Mouse (Mus musculus): ENCODE measurements at regions not wholly inside any gene's neighbourhood (a gene's known extent, or its start where the extent isn't known, plus 50 kb on each side); places are given as distances from the start of the nearest gene placed in this dataset.

DNA sequence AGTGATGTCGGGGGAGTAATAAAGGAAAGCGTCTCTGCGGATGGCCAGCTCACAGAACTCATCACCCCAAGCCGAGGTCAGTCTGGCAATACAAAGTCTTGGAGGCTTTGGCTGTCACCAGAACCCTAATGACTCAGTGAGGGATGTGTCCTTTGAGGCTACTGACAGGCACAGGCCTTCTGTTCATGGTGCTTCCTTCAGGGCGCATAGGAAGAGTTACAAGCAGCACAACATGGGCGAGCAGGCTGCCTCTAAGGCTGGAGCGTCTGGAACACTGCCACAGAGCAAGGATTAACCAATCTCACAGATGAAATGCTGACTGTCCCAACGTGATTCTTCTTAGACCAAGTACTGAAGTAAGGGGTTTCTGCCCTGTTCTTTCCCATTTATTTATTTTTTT lies 55.4 kb upstream of the Kdm7a start:
- H3K27me3 ChIP-seq (ENCODE audit: control insufficient read depth in 1 of 2, insufficient read depth in 2 of 2, low read length in 2 of 2): no peaks in the 10 kb centered on the region
- DNase-seq (ENCODE audit: low read depth, low spot score): no peak
- no peak overlapping the region for H3K4me3 ChIP-seq (ENCODE audit: control insufficient read depth in 1 of 2, insufficient read depth in 1 of 2, low read depth in 2 of 2, low read length in 2 of 2)
- no peaks in the 10 kb centered on the region for H3K36me3 ChIP-seq (ENCODE audit: control insufficient read depth in 1 of 2, insufficient read depth in 2 of 2, low read length in 2 of 2)
- no peak for TF ChIP-seq MYC (IDR thresholded peaks at IDR 0.05; ENCODE audit: low read depth, low read length)
- TF ChIP-seq POLR2A (IDR thresholded peaks at IDR 0.05; ENCODE audit: control insufficient read depth in 1 of 2, insufficient read depth in 1 of 2, low read depth in 1 of 2, low read length in 2 of 2, poor library complexity in 1 of 2): no peak
- TF ChIP-seq GABPA (IDR thresholded peaks at IDR 0.05; ENCODE audit: low read depth, low read length): no peak
- no peak for TF ChIP-seq SIN3A (IDR thresholded peaks at IDR 0.05; ENCODE audit: low read length)
- TF ChIP-seq NELFE (IDR thresholded peaks at IDR 0.05; ENCODE audit: low read depth, low read length): no peak
- no peak for TF ChIP-seq ELF1 (IDR thresholded peaks at IDR 0.05; ENCODE audit: low read depth, low read length)
- H3K4me1 ChIP-seq (ENCODE audit: control insufficient read depth in 1 of 2, insufficient read depth in 2 of 2, low read length in 2 of 2): no peaks in the 10 kb centered on the region
- no peak overlapping the region for H3K27ac ChIP-seq (ENCODE audit: control insufficient read depth, low read depth, low read length)
- no peaks in the 10 kb centered on the region for H3K9me3 ChIP-seq (replicated peaks; ENCODE audit: insufficient read depth, low read length)
- no peaks in the 10 kb centered on the region for H3K79me2 ChIP-seq (ENCODE audit: control insufficient read depth, insufficient read depth, low read length, poor library complexity)
- no peak overlapping the region for H3K9ac ChIP-seq (ENCODE audit: control insufficient read depth, low read depth, low read length, poor library complexity, severe bottlenecking)

DNA sequence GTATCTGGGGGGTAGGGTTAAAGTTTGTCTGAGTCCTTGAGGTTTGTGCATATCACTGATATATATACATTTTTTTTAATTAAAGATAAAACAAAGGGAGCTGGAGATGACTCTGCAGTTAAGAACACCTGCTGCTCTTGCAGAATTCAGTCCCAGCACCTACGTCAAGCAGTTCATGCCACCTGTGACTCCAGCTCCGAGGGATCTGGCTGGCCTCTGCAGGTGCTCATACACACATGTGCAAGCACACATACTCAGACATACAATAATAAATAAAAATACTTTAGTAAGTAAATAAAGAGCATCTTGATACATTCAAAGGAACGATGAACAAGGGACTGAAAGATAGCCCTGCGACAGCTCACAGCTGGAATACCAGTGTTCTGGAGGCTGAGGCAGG lies 53.9 kb upstream of the Kdm7a start:
- no peak overlapping the region for H3K27ac ChIP-seq (ENCODE audit: control insufficient read depth, low read depth, low read length)
- H3K9me3 ChIP-seq (replicated peaks; ENCODE audit: insufficient read depth, low read length): no peaks in the 10 kb centered on the region
- H3K79me2 ChIP-seq (ENCODE audit: control insufficient read depth, insufficient read depth, low read length, poor library complexity): no peaks in the 10 kb centered on the region
- no peak overlapping the region for H3K9ac ChIP-seq (ENCODE audit: control insufficient read depth, low read depth, low read length, poor library complexity, severe bottlenecking)
- TF ChIP-seq CTCF (IDR thresholded peaks at IDR 0.05 in 2 of 3, conservative IDR thresholded peaks at IDR 0.05 in 1 of 3; ENCODE audit: control insufficient read depth in 1 of 3, insufficient read depth in 1 of 3, low read depth in 2 of 3, low read length in 3 of 3, poor library complexity in 1 of 3, severe bottlenecking in 1 of 3) (no peak), NRF1 (IDR thresholded peaks at IDR 0.05; ENCODE audit: insufficient read depth, low read depth, low read length, poor library complexity, severe bottlenecking) (no peak), KAT2A (conservative IDR thresholded peaks at IDR 0.05; ENCODE audit: low read depth, low read length) (no peak), MEF2A (IDR thresholded peaks at IDR 0.05; ENCODE audit: extremely low read depth, insufficient replicate concordance, low read depth, low read length, poor library complexity, severe bottlenecking) (no peak), CHD1 (IDR thresholded peaks at IDR 0.05; ENCODE audit: low read depth, low read length) (no peak), ELF1 (IDR thresholded peaks at IDR 0.05; ENCODE audit: low read depth, low read length) (no peak), HCFC1 (IDR thresholded peaks at IDR 0.05; ENCODE audit: low read depth, low read length) (no peak), ZMIZ1 (IDR thresholded peaks at IDR 0.05; ENCODE audit: low read depth, low read length) (no peak), TBP (IDR thresholded peaks at IDR 0.05; ENCODE audit: low read depth, low read length) (no peak), ZC3H11A (IDR thresholded peaks at IDR 0.05; ENCODE audit: low read depth, low read length) (no peak), ZKSCAN1 (IDR thresholded peaks at IDR 0.05; ENCODE audit: low read depth, low read length) (no peak), USF2 (IDR thresholded peaks at IDR 0.05; ENCODE audit: borderline replicate concordance in 1 of 2, insufficient read depth in 1 of 2, low read depth in 1 of 2, low read length in 2 of 2) (no peak), RAD21 (IDR thresholded peaks at IDR 0.05; ENCODE audit: low read depth, low read length) (no peak), RCOR1 (IDR thresholded peaks at IDR 0.05; ENCODE audit: low read depth, low read length) (no peak), TAL1 (IDR thresholded peaks at IDR 0.05; ENCODE audit: low read length) (no peak), GABPA (IDR thresholded peaks at IDR 0.05; ENCODE audit: low read depth, low read length) (no peak), USF1 (IDR thresholded peaks at IDR 0.05; ENCODE audit: low read depth, low read length) (no peak), MXI1 (IDR thresholded peaks at IDR 0.05; ENCODE audit: low read depth, low read length) (no peak), ZNF384 (IDR thresholded peaks at IDR 0.05; ENCODE audit: low read depth, low read length) (no peak)
- H3K36me3 ChIP-seq (ENCODE audit: control insufficient read depth in 1 of 2, insufficient read depth in 2 of 2, low read length in 2 of 2): no peaks in the 10 kb centered on the region
- H3K4me1 ChIP-seq (ENCODE audit: control insufficient read depth in 1 of 2, insufficient read depth in 2 of 2, low read length in 2 of 2): no peaks in the 10 kb centered on the region
- no peak overlapping the region for H3K4me3 ChIP-seq (ENCODE audit: control insufficient read depth in 1 of 2, insufficient read depth in 1 of 2, low read depth in 2 of 2, low read length in 2 of 2)
- H3K27me3 ChIP-seq (ENCODE audit: control insufficient read depth in 1 of 2, insufficient read depth in 2 of 2, low read length in 2 of 2): no peaks in the 10 kb centered on the region
- no peak for DNase-seq (ENCODE audit: low read depth, low spot score)

Measured in MEL (cell line).